Mouse (Mus musculus) stomach, embryonic 15.5 days (tissue): ENCODE measurements at regions not wholly inside any gene's neighbourhood (a gene's known extent, or its start where the extent isn't known, plus 50 kb on each side); places are given as distances from the start of the nearest gene placed in this dataset.

Source experiments
- ATAC-seq: fragments of 200-750 bp; cut with Nextera tagmentation; 2 replicates; pipeline ENCODE4 v1.8.0; 2017; ENCODE audit warnings: low read depth, moderate number of reproducible peaks, moderate TSS enrichment; ENCODE audit not compliant: insufficient read depth, low FRiP score
- H3K27ac ChIP-seq: fragments of 300-500 bp; sonication (generic); 2 replicates; pipeline ENCODE4 v1.5.1; 2015; ENCODE audit warnings: mild to moderate bottlenecking, inconsistent platforms
- H3K27me3 ChIP-seq: fragments of 300-500 bp; sonication (generic); replicated peaks from 2 replicates; pipeline ENCODE4 v1.6.1; 2015; ENCODE audit warnings: inconsistent platforms
- H3K36me3 ChIP-seq: fragments of 300-500 bp; sonication (generic); 2 replicates; pipeline ENCODE4 v1.6.1; 2015; ENCODE audit warnings: inconsistent platforms
- H3K4me1 ChIP-seq: fragments of 300-500 bp; sonication (generic); 2 replicates; pipeline ENCODE4 v1.6.1; 2015; ENCODE audit warnings: inconsistent platforms
- H3K4me2 ChIP-seq: fragments of 300-500 bp; sonication (generic); 2 replicates; pipeline ENCODE4 v1.6.1; 2015; ENCODE audit warnings: mild to moderate bottlenecking, inconsistent platforms
- H3K4me3 ChIP-seq: fragments of 300-500 bp; sonication (generic); replicated peaks from 2 replicates; pipeline ENCODE4 v1.5.1; 2015; ENCODE audit warnings: inconsistent platforms
- H3K9ac ChIP-seq: fragments of 300-500 bp; sonication (generic); 2 replicates; pipeline ENCODE4 v1.6.1; 2015; ENCODE audit warnings: inconsistent platforms
- H3K9me3 ChIP-seq: fragments of 300-500 bp; sonication (generic); 2 replicates; pipeline ENCODE4 v1.6.1; 2016; ENCODE audit warnings: inconsistent platforms
- WGBS: fragments of 180-500 bp; shearing (Covaris S2); methylation state at CpG from one replicate; pipeline ENCODE4 v1.1.7; 2015; 5-methylcytosine and 5-hydroxymethylcytosine counted together

DNA sequence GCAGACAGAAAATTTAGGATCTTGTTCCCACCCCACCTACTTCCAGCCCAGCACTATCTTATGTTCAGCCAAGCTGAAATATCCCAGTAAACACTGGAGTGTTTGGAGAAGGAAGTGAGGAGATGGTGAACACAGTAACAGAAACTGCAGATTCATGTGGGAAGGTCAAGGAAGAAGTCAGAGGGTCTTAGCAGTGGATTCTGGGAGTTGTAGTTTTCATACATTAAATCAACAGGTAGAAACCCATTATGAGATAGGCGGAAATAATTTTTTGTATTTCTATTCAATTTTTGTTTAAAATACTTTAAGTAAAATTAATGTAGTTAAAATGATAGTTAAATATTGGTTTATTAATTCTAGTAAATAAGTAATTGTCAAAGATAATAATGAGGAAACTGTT, 429.6 kb upstream of the Gulo start:
- H3K4me3 ChIP-seq: no peak overlapping the region
- 83% methylated on average over 1 of the region's 1 CpGs for WGBS

DNA sequence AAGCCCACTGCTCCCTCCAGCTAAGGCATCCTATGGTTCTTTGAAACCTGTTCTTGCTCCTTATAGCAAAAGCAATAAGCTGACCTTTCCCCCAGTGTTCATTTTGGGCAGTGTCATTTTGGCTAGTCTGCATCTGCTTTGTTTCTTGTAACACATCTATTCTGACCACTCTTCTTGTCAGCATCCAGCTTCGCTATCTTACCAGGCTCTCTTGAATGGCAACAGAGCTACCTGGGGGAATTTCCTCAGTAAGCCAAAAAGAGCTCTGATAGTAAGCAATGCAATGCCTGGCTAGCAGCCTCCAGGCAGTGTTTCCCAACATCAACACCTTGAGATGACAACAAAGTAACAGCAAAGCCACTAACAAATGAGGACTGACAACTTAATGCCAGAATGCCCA, 429.0 kb upstream of the Gulo start:
- Histone ChIP-seq H3K36me3 (no peaks in the 10 kb centered on the region), H3K9ac (no peak overlapping the region), H3K4me3 (no peak overlapping the region), H3K27me3 (no peaks in the 10 kb centered on the region), H3K27ac (no peak overlapping the region), H3K4me2 (no peak overlapping the region), H3K9me3 (no peaks in the 10 kb centered on the region), H3K4me1 (no peaks in the 10 kb centered on the region)
- 79% methylated on average over 1 of the region's 1 CpGs for whole genome bisulfite sequencing
- ATAC-seq: no peak

More for the DNA sequence above, 429.6 kb upstream of the Gulo start:
- Histone ChIP-seq H3K36me3 (no peaks in the 10 kb centered on the region), H3K27me3 (no peaks in the 10 kb centered on the region), H3K9me3 (no peaks in the 10 kb centered on the region), H3K27ac (no peak overlapping the region), H3K9ac (no peak overlapping the region), H3K4me2 (no peak overlapping the region), H3K4me1 (no peaks in the 10 kb centered on the region)
- no peak for ATAC-seq

DNA sequence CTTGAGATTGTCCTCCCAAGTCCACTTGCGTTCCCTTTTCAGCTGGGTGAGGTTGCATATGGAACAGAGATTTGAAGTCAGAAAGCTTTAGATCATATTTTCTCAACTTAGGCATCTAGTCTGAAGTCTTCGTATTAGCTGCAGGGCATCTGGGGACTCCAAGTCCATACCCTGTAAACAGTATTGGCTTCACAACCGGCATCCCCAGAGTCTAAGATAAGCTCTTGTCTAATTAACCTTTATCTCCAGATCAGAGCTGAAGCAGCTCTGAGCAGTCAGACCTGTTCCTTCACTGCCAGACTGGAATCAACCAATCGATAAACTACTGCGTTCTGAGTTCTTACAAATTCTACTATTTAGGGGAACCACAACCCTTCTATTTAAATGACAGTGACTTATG, 422.6 kb upstream of the Gulo start:
- H3K36me3 ChIP-seq: no peaks in the 10 kb centered on the region

DNA sequence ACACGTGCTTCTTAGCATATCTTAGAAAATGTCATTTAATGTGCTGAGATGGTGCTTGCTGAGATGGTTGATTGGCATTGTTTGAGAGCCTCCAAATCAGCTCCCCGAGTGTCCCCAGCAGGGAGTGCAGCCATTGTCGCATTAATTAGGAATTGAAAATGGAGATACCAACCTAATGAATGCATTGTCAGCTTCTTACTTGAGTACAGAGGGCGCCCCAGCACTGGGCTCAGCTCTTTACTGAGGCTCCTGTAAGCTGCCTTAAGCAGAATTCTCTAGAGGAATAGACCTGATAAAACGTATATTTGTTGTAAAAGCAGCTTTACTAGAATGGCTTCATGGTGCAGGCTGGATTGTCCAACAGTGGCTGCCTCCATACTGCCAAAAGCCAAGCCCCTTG, 415.1 kb upstream of the Gulo start:
- H3K27me3 ChIP-seq: no peaks in the 10 kb centered on the region
- H3K9me3 ChIP-seq: no peaks in the 10 kb centered on the region
- no peaks in the 10 kb centered on the region for H3K4me1 ChIP-seq
- H3K36me3 ChIP-seq: no peaks in the 10 kb centered on the region
- no peak overlapping the region for H3K27ac ChIP-seq
- no peak overlapping the region for H3K4me2 ChIP-seq
- whole genome bisulfite sequencing: 20% methylated on average over 5 of the region's 5 CpGs
- no peak for ATAC-seq
- H3K4me3 ChIP-seq: no peak overlapping the region
- H3K9ac ChIP-seq: no peak overlapping the region

More for the DNA sequence above, 422.6 kb upstream of the Gulo start:
- Histone ChIP-seq H3K4me1 (no peaks in the 10 kb centered on the region), H3K27ac (no peak overlapping the region), H3K4me3 (no peak overlapping the region), H3K27me3 (no peaks in the 10 kb centered on the region), H3K9me3 (no peaks in the 10 kb centered on the region), H3K4me2 (no peak overlapping the region), H3K9ac (no peak overlapping the region)
- ATAC-seq: no peak
- WGBS: 68% methylated on average over 5 of the region's 5 CpGs
